13 mouse cellular contexts compared by ENCODE assay signal in genomic region chr11:98777888-98778287, GRCm38 (mm10). TPM values are rescaled to one million over a fixed set of nuclear protein-coding genes. Genes with fewer than 3 reads are reported as not detected.
DNase-seq lines count a peak whose midpoint lies in the region; ATAC-seq lines count a peak whose summit lies in the region.
"Had no signal": no experiment of that assay in that cellular context is flagged by ENCODE, and none has a peak within 500 bp of the region (broad histone marks: within the 10 kb centered on the region; RNA-seq: fewer than 3 reads in every experiment).

No protein-coding gene starts in this region.

- no peaks in the 10 kb centered on the region for H3K27me3 ChIP-seq in heart, embryonic 10.5 days (ENCODE audit: insufficient read depth, poor library complexity, severe bottlenecking)
- no peaks in the 10 kb centered on the region for H3K27me3 ChIP-seq in lung, embryonic 15.5 days
- no peaks in the 10 kb centered on the region for H3K27me3 ChIP-seq in intestine, embryonic 15.5 days (replicated peaks)
- no peaks in the 10 kb centered on the region for H3K27me3 ChIP-seq in stomach, embryonic 14.5 days (ENCODE audit: control insufficient read depth, insufficient read depth, low read length)
- H3K27me3 ChIP-seq: hindbrain, embryonic 12.5 days had no signal

- H3K9ac ChIP-seq in lung, embryonic 15.5 days = no peak overlapping the region
- H3K9ac ChIP-seq in intestine, embryonic 15.5 days = no peak overlapping the region
- no peak overlapping the region for H3K9ac ChIP-seq in stomach, embryonic 14.5 days (replicated peaks; ENCODE audit: low read depth, low read length)

- peaks cover 77% of the 10 kb centered on the region for H3K4me1 ChIP-seq in heart, embryonic 10.5 days
- peaks cover 68% of the 10 kb centered on the region for H3K4me1 ChIP-seq in lung, embryonic 15.5 days
- H3K4me1 ChIP-seq in intestine, embryonic 15.5 days (replicated peaks) = peaks cover 61% of the 10 kb centered on the region
- H3K4me1 ChIP-seq in stomach, embryonic 14.5 days (ENCODE audit: control insufficient read depth, insufficient read depth, low read length) = peaks cover 49% of the 10 kb centered on the region

- H3K9me3 ChIP-seq in heart, embryonic 10.5 days = no peaks in the 10 kb centered on the region
- H3K9me3 ChIP-seq in lung, embryonic 15.5 days = no peaks in the 10 kb centered on the region
- no peaks in the 10 kb centered on the region for H3K9me3 ChIP-seq in intestine, embryonic 15.5 days
- H3K9me3 ChIP-seq in stomach, embryonic 14.5 days (ENCODE audit: control insufficient read depth, low read depth, low read length) = no peaks in the 10 kb centered on the region
- H3K9me3 ChIP-seq: hindbrain, embryonic 12.5 days had no signal

- DNase-seq in heart, embryonic 10.5 days (ENCODE audit: low spot score) = no peak
- no peak for DNase-seq in heart, adult 9 months (ENCODE audit: low spot score in 2 of 2)
- DNase-seq in lung, postnatal 36 days = no peak
- DNase-seq in testis, postnatal 14 days (ENCODE audit: low spot score) = no peak
- no peak for DNase-seq in urinary bladder, postnatal 10 days (ENCODE audit: low spot score)
- DNase-seq: cerebellum, adult 11 months; left cerebral cortex, postnatal 4 days; midbrain, embryonic 14.5 days; thymus, postnatal 4 days had no signal

- H3K4me2 ChIP-seq in lung, embryonic 15.5 days = no peak overlapping the region
- H3K4me2 ChIP-seq in intestine, embryonic 15.5 days (replicated peaks) = no peak overlapping the region
- H3K4me2 ChIP-seq in stomach, embryonic 14.5 days (replicated peaks; ENCODE audit: low read depth, low read length) = no peak overlapping the region
- H3K4me2 ChIP-seq: hindbrain, embryonic 12.5 days had no signal

- ATAC-seq in lung, embryonic 15.5 days (ENCODE audit: borderline replicate concordance, extremely low read depth, low FRiP score, low TSS enrichment) = no peak
- no peak for ATAC-seq in intestine, embryonic 15.5 days
- ATAC-seq in stomach, embryonic 14.5 days (ENCODE audit: insufficient number of reproducible peaks, insufficient read depth, low FRiP score, low read depth) = no peak

- no peak overlapping the region for H3K4me3 ChIP-seq in heart, embryonic 10.5 days
- no peak overlapping the region for H3K4me3 ChIP-seq in lung, embryonic 15.5 days
- no peak overlapping the region for H3K4me3 ChIP-seq in intestine, embryonic 15.5 days (replicated peaks)
- no peak overlapping the region for H3K4me3 ChIP-seq in stomach, embryonic 14.5 days (ENCODE audit: low read depth, low read length)
- H3K4me3 ChIP-seq: hindbrain, embryonic 12.5 days had no signal

- peak overlapping the region; percentile 52; the same call in 1 of the 2 replicates for H3K27ac ChIP-seq in heart, embryonic 10.5 days
- peak overlapping the region; percentile 95 for H3K27ac ChIP-seq in lung, embryonic 15.5 days
- peak overlapping the region; percentile 84; the same call in 1 of the 2 replicates for H3K27ac ChIP-seq in intestine, embryonic 15.5 days
- H3K27ac ChIP-seq in stomach, embryonic 14.5 days (ENCODE audit: low read length) = peak overlapping the region; percentile 90; the same call in 1 of the 2 replicates

- H3K36me3 ChIP-seq in heart, embryonic 10.5 days = no peaks in the 10 kb centered on the region
- H3K36me3 ChIP-seq in lung, embryonic 15.5 days = no peaks in the 10 kb centered on the region
- H3K36me3 ChIP-seq in intestine, embryonic 15.5 days = no peaks in the 10 kb centered on the region
- H3K36me3 ChIP-seq in stomach, embryonic 14.5 days (ENCODE audit: control insufficient read depth, insufficient read depth, low read length) = no peaks in the 10 kb centered on the region
- H3K36me3 ChIP-seq: hindbrain, embryonic 12.5 days had no signal

RNA-seq across cellular contexts. Expression of gene Nr1d1, which starts 2.8 kb away (rescaled TPM):
- 3.6 and 5.9 TPM in 2 replicates for polyA plus RNA-seq in heart, embryonic 10.5 days (2016; fragmentation: Nextera tagmentation; extraction: Ambion mirVana)
- 1.0 and 1.5 TPM in 2 replicates for polyA plus RNA-seq in lung, embryonic 15.5 days (2015; fragmentation: Nextera tagmentation; extraction: Ambion mirVana)
- 2.6 and 2.7 TPM in 2 replicates for polyA plus RNA-seq in intestine, embryonic 15.5 days (2015; fragmentation: Nextera tagmentation; extraction: Ambion mirVana)
- polyA plus RNA-seq in stomach, embryonic 14.5 days (2014; fragmentation: Nextera tagmentation; extraction: Ambion mirVana) = 1.7 and 2.3 TPM in 2 replicates

RNA-seq across cellular contexts. Expression of gene Msl1, which starts 17.4 kb away (rescaled TPM):
- 14.0 and 21.6 TPM in 2 replicates for polyA plus RNA-seq in heart, embryonic 10.5 days (2016; fragmentation: Nextera tagmentation; extraction: Ambion mirVana)
- polyA plus RNA-seq in lung, embryonic 15.5 days (2015; fragmentation: Nextera tagmentation; extraction: Ambion mirVana) = 21.1 and 21.2 TPM in 2 replicates
- 18.9 and 19.7 TPM in 2 replicates for polyA plus RNA-seq in intestine, embryonic 15.5 days (2015; fragmentation: Nextera tagmentation; extraction: Ambion mirVana)
- 21.6 and 22.3 TPM in 2 replicates for polyA plus RNA-seq in stomach, embryonic 14.5 days (2014; fragmentation: Nextera tagmentation; extraction: Ambion mirVana)

RNA-seq across cellular contexts. Expression of gene Casc3, which starts 26.8 kb away (rescaled TPM):
- polyA plus RNA-seq in heart, embryonic 10.5 days (2016; fragmentation: Nextera tagmentation; extraction: Ambion mirVana) = 29.5 and 37.2 TPM in 2 replicates
- 35.7 and 37.9 TPM in 2 replicates for polyA plus RNA-seq in lung, embryonic 15.5 days (2015; fragmentation: Nextera tagmentation; extraction: Ambion mirVana)
- 28.2 and 29.8 TPM in 2 replicates for polyA plus RNA-seq in intestine, embryonic 15.5 days (2015; fragmentation: Nextera tagmentation; extraction: Ambion mirVana)
- polyA plus RNA-seq in stomach, embryonic 14.5 days (2014; fragmentation: Nextera tagmentation; extraction: Ambion mirVana) = 33.7 and 35.1 TPM in 2 replicates

RNA-seq across cellular contexts. Expression of gene Thra, which starts 37.5 kb away (rescaled TPM):
- 19.2 and 23.2 TPM in 2 replicates for polyA plus RNA-seq in heart, embryonic 10.5 days (2016; fragmentation: Nextera tagmentation; extraction: Ambion mirVana)
- 35.6 and 35.8 TPM in 2 replicates for polyA plus RNA-seq in lung, embryonic 15.5 days (2015; fragmentation: Nextera tagmentation; extraction: Ambion mirVana)
- polyA plus RNA-seq in intestine, embryonic 15.5 days (2015; fragmentation: Nextera tagmentation; extraction: Ambion mirVana) = 42.7 and 45.5 TPM in 2 replicates
- 61.4 and 62.9 TPM in 2 replicates for polyA plus RNA-seq in stomach, embryonic 14.5 days (2014; fragmentation: Nextera tagmentation; extraction: Ambion mirVana)

RNA-seq across cellular contexts. Expression of gene Med24, which starts 48.7 kb away (rescaled TPM):
- polyA plus RNA-seq in heart, embryonic 10.5 days (2016; fragmentation: Nextera tagmentation; extraction: Ambion mirVana) = 54.6 and 56.5 TPM in 2 replicates
- polyA plus RNA-seq in lung, embryonic 15.5 days (2015; fragmentation: Nextera tagmentation; extraction: Ambion mirVana) = 51.9 and 53.0 TPM in 2 replicates
- 39.6 and 42.5 TPM in 2 replicates for polyA plus RNA-seq in intestine, embryonic 15.5 days (2015; fragmentation: Nextera tagmentation; extraction: Ambion mirVana)
- 39.9 and 41.0 TPM in 2 replicates for polyA plus RNA-seq in stomach, embryonic 14.5 days (2014; fragmentation: Nextera tagmentation; extraction: Ambion mirVana)
